Mouse (Mus musculus): ENCODE measurements around the gene Terf2. TPM values are rescaled to one million over a fixed set of nuclear protein-coding genes. Genes with fewer than 3 reads are reported as not detected.
"Not testable (repeated sequence)": the region's sequence is repeated elsewhere in the genome, so short reads cannot be mapped to it uniquely, and the experiment has no call there.

Terf2 gene
- total and polyA plus RNA-seq, 3 experiments, result 15.0 to 36.7 TPM; not detected in 1

GRCm38 (mm10) chr8:107033609-107034008, 62.7 kb downstream of the Terf2 start:
- H3K4me1 ChIP-seq (ENCODE audit: control insufficient read depth in 1 of 2, insufficient read depth in 2 of 2, low read length in 2 of 2), result peaks cover 0 to 20% of the 10 kb centered on the region in 2 experiments; a peak in 3 of 4 replicates
- H3K79me2 ChIP-seq (ENCODE audit: control insufficient read depth, insufficient read depth, low read length, poor library complexity), result peaks cover 14% of the 10 kb centered on the region

GRCm38 (mm10) chr8:107031577-107032090, 64.7 kb downstream of the Terf2 start:
- peak overlapping the region; percentile 85 for H3K27ac ChIP-seq (ENCODE audit: control insufficient read depth, low read depth, low read length)
- TF ChIP-seq MXI1 (IDR thresholded peaks at IDR 0.05; ENCODE audit: low read depth, low read length), result peak; percentile 42
- peak; percentile 59 for TF ChIP-seq SIN3A (IDR thresholded peaks at IDR 0.05; ENCODE audit: low read length)
- no peak for TF ChIP-seq ZMIZ1 (IDR thresholded peaks at IDR 0.05; ENCODE audit: low read depth, low read length)
- TF ChIP-seq RCOR1 (IDR thresholded peaks at IDR 0.05; ENCODE audit: low read depth, low read length), result no peak
- no peak for TF ChIP-seq MEF2A (IDR thresholded peaks at IDR 0.05; ENCODE audit: extremely low read depth, insufficient replicate concordance, low read depth, low read length, poor library complexity, severe bottlenecking)

More at GRCm38 (mm10) chr8:107033609-107034008, 62.7 kb downstream of the Terf2 start:
- not testable (repeated sequence) for H3K9me3 ChIP-seq (replicated peaks; ENCODE audit: insufficient read depth, low read length); H3K27ac ChIP-seq (ENCODE audit: control insufficient read depth, low read depth, low read length); H3K27me3 ChIP-seq (ENCODE audit: control insufficient read depth in 1 of 2, insufficient read depth in 2 of 2, low read length in 2 of 2); H3K9ac ChIP-seq (ENCODE audit: control insufficient read depth, low read depth, low read length, poor library complexity, severe bottlenecking); H3K4me3 ChIP-seq (ENCODE audit: control insufficient read depth in 1 of 2, insufficient read depth in 1 of 2, low read depth in 2 of 2, low read length in 2 of 2); DNase-seq (ENCODE audit: low read depth, low spot score)
- H3K36me3 ChIP-seq (ENCODE audit: control insufficient read depth in 1 of 2, insufficient read depth in 2 of 2, low read length in 2 of 2), result peaks cover 1 to 22% of the 10 kb centered on the region in 2 experiments; a peak in 3 of 4 replicates
- TF ChIP-seq TBP (IDR thresholded peaks at IDR 0.05; ENCODE audit: low read depth, low read length), result peak; percentile 68; the same call in 1 of the 2 replicates

GRCm38 (mm10) chr8:107030650-107031576, 65.4 kb downstream of the Terf2 start, which contains the start of gene Vps4a:
Vps4a (plus strand) TSS chr8:107031222.
- peak within 1 kb of the TSS; percentile 92 to 99 for H3K4me3 ChIP-seq (ENCODE audit: control insufficient read depth in 1 of 2, insufficient read depth in 1 of 2, low read depth in 2 of 2, low read length in 2 of 2)
- DNase-seq (ENCODE audit: low read depth, low spot score), result peak; percentile 94
- H3K79me2 ChIP-seq (ENCODE audit: control insufficient read depth, insufficient read depth, low read length, poor library complexity), result peaks cover 14% of the 10 kb centered on the region
- no peaks in the 10 kb centered on the region for H3K9me3 ChIP-seq (replicated peaks; ENCODE audit: insufficient read depth, low read length)
- H3K36me3 ChIP-seq (ENCODE audit: control insufficient read depth in 1 of 2, insufficient read depth in 2 of 2, low read length in 2 of 2), result peaks cover 0 to 22% of the 10 kb centered on the region in 2 experiments; a peak in 2 of 4 replicates
- peaks cover 0 to 20% of the 10 kb centered on the region in 2 experiments; a peak in 3 of 4 replicates for H3K4me1 ChIP-seq (ENCODE audit: control insufficient read depth in 1 of 2, insufficient read depth in 2 of 2, low read length in 2 of 2)
- peak within 1 kb of the TSS; percentile 85 for H3K27ac ChIP-seq (ENCODE audit: control insufficient read depth, low read depth, low read length)
- H3K9ac ChIP-seq (ENCODE audit: control insufficient read depth, low read depth, low read length, poor library complexity, severe bottlenecking), result peak within 1 kb of the TSS; percentile 100
- no peaks in the 10 kb centered on the region for H3K27me3 ChIP-seq (ENCODE audit: control insufficient read depth in 1 of 2, insufficient read depth in 2 of 2, low read length in 2 of 2)
- TF ChIP-seq BHLHE40 (IDR thresholded peaks at IDR 0.05; ENCODE audit: borderline replicate concordance, low read depth, low read length), result no peak
- peak; percentile 7; the same call in 1 of the 2 replicates for TF ChIP-seq ZC3H11A (IDR thresholded peaks at IDR 0.05; ENCODE audit: low read depth, low read length)
- TF ChIP-seq ZMIZ1 (IDR thresholded peaks at IDR 0.05; ENCODE audit: low read depth, low read length), result peak; percentile 68; the same call in 1 of the 2 replicates
- peak; percentile 44 for TF ChIP-seq USF1 (IDR thresholded peaks at IDR 0.05; ENCODE audit: low read depth, low read length)
- peak; percentile 62 for TF ChIP-seq SIN3A (IDR thresholded peaks at IDR 0.05; ENCODE audit: low read length)
- peak; percentile 74 for TF ChIP-seq TCF12 (IDR thresholded peaks at IDR 0.05; ENCODE audit: low read depth, low read length)
- TF ChIP-seq EP300 (IDR thresholded peaks at IDR 0.05; ENCODE audit: low read depth in 1 of 2, low read length in 2 of 2), result 0 out of 4 replicates have a peak, but pooled peaks of 1 of the 2 experiments have one; percentile 6
- TF ChIP-seq ZNF384 (IDR thresholded peaks at IDR 0.05; ENCODE audit: low read depth, low read length), result no peak
- 0 out of 2 replicates have a peak, but pooled peaks have one; percentile 10 for TF ChIP-seq ETS1 (IDR thresholded peaks at IDR 0.05; ENCODE audit: low read depth, low read length)
- 0 out of 2 replicates have a peak, but pooled peaks have one; percentile 12 for TF ChIP-seq MAX (IDR thresholded peaks at IDR 0.05; ENCODE audit: low read length)
- TF ChIP-seq CHD2 (IDR thresholded peaks at IDR 0.05; ENCODE audit: low read length), result no peak
- peak; percentile 81 for TF ChIP-seq POLR2AphosphoS2 (IDR thresholded peaks at IDR 0.05; ENCODE audit: low read length)
- TF ChIP-seq USF2 (IDR thresholded peaks at IDR 0.05; ENCODE audit: borderline replicate concordance in 1 of 2, insufficient read depth in 1 of 2, low read depth in 1 of 2, low read length in 2 of 2), result no peak
- TF ChIP-seq CHD1 (IDR thresholded peaks at IDR 0.05; ENCODE audit: low read depth, low read length), result no peak
- TF ChIP-seq NRF1 (IDR thresholded peaks at IDR 0.05; ENCODE audit: insufficient read depth, low read depth, low read length, poor library complexity, severe bottlenecking), result no peak; the same call in 1 of the 2 replicates
- TF ChIP-seq MEF2A (IDR thresholded peaks at IDR 0.05; ENCODE audit: extremely low read depth, insufficient replicate concordance, low read depth, low read length, poor library complexity, severe bottlenecking), result no peak
- peak; percentile 61; the same call in 1 of the 2 replicates for TF ChIP-seq MAZ (IDR thresholded peaks at IDR 0.05; ENCODE audit: low read depth, low read length)

More at GRCm38 (mm10) chr8:107031577-107032090, 64.7 kb downstream of the Terf2 start:
- H3K4me3 ChIP-seq (ENCODE audit: control insufficient read depth in 1 of 2, insufficient read depth in 1 of 2, low read depth in 2 of 2, low read length in 2 of 2), result peak overlapping the region; percentile 92 to 99
- peak overlapping the region; percentile 100 for H3K9ac ChIP-seq (ENCODE audit: control insufficient read depth, low read depth, low read length, poor library complexity, severe bottlenecking)
- H3K36me3 ChIP-seq (ENCODE audit: control insufficient read depth in 1 of 2, insufficient read depth in 2 of 2, low read length in 2 of 2), result peaks cover 0 to 22% of the 10 kb centered on the region in 2 experiments; a peak in 2 of 4 replicates
- H3K9me3 ChIP-seq (replicated peaks; ENCODE audit: insufficient read depth, low read length), result no peaks in the 10 kb centered on the region
- DNase-seq (ENCODE audit: low read depth, low spot score), result peak; percentile 56
- no peaks in the 10 kb centered on the region for H3K27me3 ChIP-seq (ENCODE audit: control insufficient read depth in 1 of 2, insufficient read depth in 2 of 2, low read length in 2 of 2)
- peaks cover 0 to 20% of the 10 kb centered on the region in 2 experiments; a peak in 3 of 4 replicates for H3K4me1 ChIP-seq (ENCODE audit: control insufficient read depth in 1 of 2, insufficient read depth in 2 of 2, low read length in 2 of 2)
- H3K79me2 ChIP-seq (ENCODE audit: control insufficient read depth, insufficient read depth, low read length, poor library complexity), result peaks cover 14% of the 10 kb centered on the region

All from MEL (cell line).